Mouse (Mus musculus) ZHBTc4 (cell line): ENCODE measurements around the gene Actg1.
"Not testable (repeated sequence)": the region's sequence is repeated elsewhere in the genome, so short reads cannot be mapped to it uniquely, and the experiment has no call there.

Experiments
- DNase-seq: peaks from one replicate; pipeline ENCODE4 v3.0.0-alpha.2; 2011; ENCODE audit warnings: low read depth, low spot score

Gene Actg1

GRCm38 (mm10) chr11:120360755-120361154 is 12.4 kb upstream of the Actg1 start:
- no peak for DNase-seq

- DNase-seq: no peak
These were observed 11.7 kb upstream of the Actg1 start for GRCm38 (mm10) chr11:120360062-120360461.

- DNase-seq: no peak
These were observed 11.0 kb upstream of the Actg1 start for GRCm38 (mm10) chr11:120359391-120359790.

- DNase-seq: no peak
These were observed 9.6 kb upstream of the Actg1 start for GRCm38 (mm10) chr11:120357791-120358401.

DNA sequence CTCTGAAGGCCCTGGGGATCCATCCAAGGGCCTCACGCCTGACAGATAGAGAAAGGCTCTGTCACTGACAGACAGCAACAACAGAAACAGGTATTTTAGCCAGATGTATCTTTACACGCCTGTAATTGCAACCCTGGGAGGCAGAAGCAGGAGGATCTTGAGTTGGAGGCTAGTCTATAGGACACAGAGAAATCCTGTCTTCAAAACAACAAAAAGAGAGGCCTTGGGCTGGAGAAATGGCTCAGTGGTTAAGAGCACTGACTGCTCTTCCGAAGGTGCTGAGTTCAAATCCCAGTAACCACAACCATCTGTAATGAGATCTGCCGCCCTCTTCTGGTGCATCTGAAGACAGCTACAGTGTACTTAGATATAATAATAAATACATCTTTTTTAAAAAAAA is 8.6 kb upstream of the Actg1 start:
- DNase-seq: no peak

- DNase-seq: peak; percentile 56
These were observed 8.0 kb upstream of the Actg1 start for GRCm38 (mm10) chr11:120356319-120356840.

DNA sequence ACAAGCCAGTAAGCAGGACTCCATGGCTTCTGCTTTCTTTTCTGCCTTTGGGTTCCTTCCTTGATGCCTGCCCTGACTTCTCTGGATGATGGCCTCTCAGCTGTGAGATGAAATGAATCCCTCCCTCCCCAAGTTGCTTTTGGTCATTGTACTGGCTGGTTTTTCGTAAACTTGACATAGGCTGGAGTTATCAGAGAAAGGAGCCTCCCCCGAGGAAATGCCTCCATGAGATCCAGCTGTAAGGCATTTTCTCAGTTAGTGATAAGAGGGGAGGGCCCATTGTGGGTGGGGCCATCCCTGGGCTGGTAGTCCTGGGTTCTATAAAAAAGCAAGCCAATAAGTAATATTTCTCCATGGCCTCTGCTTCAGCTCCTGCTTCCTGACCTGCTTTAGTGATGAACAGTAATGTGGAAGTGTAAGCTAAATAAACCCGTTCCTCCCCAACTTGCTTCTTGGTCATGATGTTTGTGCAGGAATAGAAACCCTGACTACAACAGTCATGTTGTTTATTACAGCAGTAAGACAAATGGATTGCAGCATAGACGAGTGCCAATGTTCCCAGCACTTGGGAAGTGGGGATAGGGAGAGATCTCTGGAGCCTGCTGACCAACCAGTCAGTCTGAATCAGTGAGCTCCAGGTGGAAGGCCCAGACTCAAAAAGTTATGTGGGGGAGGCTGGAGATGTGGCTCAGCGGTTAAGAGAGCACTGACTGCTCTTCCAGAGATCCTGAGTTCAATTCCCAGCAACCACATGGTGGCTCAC is 7.1 kb upstream of the Actg1 start:
- DNase-seq: no peak

DNA sequence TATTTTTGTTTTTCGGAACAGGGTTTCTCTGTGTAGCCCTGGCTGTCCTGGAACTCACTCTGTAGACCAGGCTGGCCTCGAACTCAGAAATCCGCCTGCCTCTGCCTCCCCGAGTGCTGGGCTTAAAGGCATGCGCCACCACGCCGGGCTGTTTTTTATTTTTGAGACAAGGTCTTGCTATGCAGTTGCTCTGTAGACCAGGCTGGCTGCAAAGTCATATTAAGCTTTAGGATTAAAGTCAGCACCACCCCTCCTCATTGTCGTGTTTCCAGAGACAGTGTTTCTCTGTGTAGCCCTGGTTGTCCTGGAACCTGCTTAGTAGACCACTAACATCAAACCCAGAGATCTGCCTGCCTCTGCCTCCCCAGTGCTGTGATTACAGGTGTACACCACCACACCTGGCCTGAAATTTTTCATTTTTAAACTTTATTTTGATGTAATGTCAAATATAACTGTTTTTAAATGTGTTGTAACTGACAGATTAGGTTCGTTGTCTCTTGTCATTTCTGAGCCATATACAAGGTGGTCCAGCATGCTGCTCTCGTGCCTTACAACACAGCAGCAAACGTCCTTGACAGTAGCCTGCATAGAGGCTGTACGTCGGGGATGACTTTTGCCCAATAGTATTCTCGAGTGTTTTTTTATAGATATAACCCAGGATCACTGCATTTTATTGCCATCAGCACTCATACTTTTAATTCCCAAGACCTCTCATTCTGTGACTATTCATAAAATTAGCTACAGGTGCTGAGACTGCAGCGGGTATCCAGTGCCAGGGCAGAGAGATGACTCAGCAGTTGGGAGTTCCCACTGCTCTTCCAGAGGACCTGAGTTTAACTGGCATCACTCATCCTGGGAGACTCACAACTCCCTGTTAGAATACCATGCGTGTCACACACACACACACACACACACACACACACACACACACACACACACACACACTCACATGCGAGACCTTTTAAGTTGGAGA is 6.2 kb upstream of the Actg1 start:
- DNase-seq: no peak

- peak; percentile 58 for DNase-seq
These were observed 5.4 kb upstream of the Actg1 start for GRCm38 (mm10) chr11:120353500-120354303.

DNA sequence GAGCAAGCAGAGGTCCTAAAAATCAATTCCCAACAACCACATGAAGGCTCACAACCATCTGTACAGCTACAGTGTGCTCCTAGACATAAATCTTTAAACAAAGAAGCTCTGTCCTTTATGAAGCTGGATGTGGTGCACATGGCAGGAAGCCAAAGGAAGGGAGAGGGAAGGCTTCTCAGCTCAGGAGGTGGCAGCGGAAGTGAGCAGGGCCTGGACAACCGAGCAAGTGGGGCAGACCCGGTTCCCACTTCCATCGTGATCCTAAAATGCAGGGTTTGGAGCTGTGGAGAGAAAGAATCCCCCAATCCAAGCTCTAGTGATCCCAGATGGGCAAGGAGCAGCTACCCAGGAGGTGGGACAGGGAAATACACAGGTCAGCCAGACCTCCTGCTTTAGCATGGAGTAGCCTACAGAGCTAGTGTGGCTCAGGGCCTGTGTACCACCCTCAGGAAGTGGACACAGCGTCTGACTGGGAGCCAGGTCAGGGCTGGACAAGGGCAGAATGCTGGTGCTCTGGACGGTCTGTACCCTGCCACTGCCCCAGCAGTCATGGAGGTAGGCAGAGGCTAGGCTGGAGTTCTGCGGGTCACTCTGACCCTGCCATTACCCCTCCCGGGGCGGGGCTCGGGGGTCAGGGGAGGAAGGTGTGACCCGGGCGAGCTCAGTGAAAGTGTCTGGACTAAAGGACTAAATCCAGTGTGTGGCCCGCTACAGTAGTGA is 4.4 kb upstream of the Actg1 start:
- no peak for DNase-seq

DNA sequence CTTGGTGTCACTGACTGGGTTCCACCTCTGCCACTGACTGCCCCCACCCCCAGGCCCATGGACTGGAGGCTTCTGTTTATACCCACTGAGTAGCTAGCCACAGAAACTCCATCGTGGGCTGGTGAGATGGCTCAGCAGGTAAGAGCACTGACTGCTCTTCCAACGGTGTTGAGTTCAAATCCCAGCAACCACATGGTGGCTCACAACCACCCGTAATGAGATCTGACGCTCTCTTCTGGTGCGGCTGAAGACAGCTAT is 3.7 kb upstream of the Actg1 start:
- not testable (repeated sequence) for DNase-seq

DNA sequence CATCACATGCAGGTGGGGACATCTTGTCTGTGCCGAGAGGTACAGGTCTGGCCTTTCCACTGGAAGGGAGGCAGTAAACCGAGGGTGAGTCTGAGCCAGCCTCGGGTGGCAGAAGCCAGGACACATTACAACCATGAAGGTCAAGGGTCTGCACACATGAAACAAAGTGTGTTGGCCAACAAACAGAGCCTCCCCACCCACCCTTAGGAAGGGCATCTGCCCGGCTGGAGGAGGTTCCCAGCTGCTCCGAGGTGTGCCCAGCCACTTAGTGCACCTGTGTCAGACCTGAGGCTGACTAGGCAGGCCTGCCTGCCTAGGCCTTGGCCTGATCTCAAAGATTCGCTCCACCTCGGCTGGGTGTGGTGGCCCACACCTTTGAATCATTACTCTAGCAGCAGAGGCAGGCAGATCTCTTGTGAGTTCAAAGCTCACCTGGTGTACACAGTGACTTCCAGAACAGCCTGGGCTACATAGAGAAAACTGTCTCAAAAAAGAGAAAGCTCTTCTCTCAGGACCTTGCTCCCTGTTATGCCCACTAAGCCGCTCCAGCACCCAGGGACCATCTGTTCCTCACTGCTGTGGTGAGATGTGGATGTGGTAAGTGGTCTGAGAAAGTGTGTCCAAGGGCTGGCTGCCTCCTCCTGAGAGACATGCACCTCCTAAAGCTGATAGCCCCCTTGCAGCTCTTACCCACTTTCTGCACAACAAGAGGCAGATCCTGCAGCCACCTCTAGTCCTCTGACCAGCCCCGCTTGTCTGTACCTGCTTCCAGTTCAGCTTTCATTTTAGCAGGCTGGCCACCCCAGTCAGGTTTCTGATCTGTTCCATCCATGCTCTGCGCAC is 3.1 kb upstream of the Actg1 start:
- DNase-seq: peak; percentile 24

GRCm38 (mm10) chr11:120350711-120351110 is 2.4 kb upstream of the Actg1 start:
- peak; percentile 72 for DNase-seq

DNA sequence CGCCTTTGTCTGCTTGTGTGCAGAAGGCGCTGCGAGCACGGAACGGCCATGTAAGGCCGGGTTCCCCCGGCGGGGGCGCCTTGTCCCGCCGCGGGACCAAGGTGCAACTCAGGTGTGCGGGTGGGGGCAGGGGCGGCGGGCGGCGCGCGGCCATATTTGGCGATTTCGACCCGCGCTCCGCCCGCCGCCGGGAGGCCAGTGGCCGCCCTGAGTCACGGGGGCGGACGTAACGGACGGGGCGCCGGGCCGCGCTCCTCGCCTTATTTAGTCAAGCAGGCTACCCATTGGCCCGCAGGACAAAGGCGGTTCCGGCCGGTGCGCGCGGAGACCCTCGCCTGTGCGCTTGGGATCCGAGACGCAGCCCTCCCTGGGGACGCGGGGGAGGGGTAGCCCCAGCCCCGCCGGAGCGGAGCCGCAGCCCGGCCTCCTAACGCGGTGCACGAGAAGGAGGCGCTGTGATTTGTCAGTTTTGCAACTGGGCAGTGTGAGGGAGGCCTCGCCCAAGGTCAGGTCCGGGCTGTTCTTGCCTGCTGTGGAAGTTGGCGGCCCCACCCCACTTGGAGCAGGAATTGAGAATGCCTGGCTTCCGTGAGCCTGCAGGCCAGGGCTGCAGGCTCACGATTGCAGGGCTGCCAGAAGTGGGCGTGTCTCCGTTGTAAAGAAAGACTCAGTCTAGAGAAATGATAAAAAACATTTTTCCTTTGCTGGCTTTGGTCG is 1.8 kb upstream of the Actg1 start:
- DNase-seq: peak; percentile 97

- peak; percentile 63 for DNase-seq
These were observed 1.1 kb upstream of the Actg1 start for GRCm38 (mm10) chr11:120349371-120349985.

- DNase-seq: peak; percentile 66
These were observed 485 bp upstream of the Actg1 start for GRCm38 (mm10) chr11:120348684-120349370.

GRCm38 (mm10) chr11:120347301-120347700 is 1.0 kb downstream of the Actg1 start:
- peak; percentile 50 for DNase-seq
